Mouse (Mus musculus) lung, adult 2 months (tissue): ENCODE data around the gene Cnst.
"Not testable (repeated sequence)": the region's sequence is repeated elsewhere in the genome, so short reads cannot be mapped to it uniquely, and the experiment has no call there.

ENCODE experiments used
- CTCF ChIP-seq: fragments of 200-500 bp; IDR thresholded peaks from 2 replicates; pipeline ENCODE4 v1.5.1; 2011; ENCODE audit warnings: mild to moderate bottlenecking, low read length, control low read depth; ENCODE audit not compliant: insufficient read depth
- POLR2A ChIP-seq: fragments of 200-500 bp; IDR thresholded peaks from 2 replicates; pipeline ENCODE4 v1.6.1; 2011; ENCODE audit warnings: low read depth, mild to moderate bottlenecking, control low read depth, low read length, borderline replicate concordance; ENCODE audit errors: extremely low read depth

DNA sequence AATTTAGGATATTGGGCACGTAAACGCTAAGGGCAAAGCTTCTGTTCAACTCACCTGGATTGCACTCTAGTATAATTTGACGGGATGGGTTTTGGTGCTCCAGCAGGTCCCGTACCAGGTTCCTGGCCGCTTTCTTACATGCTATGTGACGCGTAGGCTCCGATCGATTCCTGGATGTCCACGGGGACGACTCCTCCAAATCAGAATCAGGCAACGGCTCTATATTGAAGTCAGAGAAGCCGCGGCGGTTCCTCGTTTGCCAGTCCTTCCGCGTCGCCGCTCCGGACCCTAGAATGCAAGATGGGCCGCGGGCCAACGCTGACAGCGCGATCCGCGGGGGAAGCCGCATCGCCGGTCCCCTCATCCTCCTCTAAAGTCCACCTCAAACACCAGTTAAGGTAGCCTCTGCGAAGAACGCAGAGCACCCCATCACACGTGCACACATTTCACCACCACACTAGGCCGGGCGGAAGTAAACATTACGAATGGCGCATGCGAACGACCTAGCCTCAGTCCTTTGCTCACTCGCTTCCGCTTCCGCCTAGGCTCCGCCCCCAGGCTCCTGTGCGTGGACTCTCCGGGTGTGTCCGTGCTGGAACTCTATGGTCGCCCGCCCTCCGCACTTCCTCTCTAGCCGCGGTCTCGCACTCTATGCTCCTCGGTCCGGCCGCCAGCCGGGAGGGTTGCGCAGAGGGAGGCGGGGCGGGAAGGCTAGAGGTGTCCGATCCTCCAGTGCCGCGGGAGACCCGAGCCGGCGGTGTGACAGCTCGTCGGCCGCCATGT, at the start of gene Cnst, which contains the start of gene Tfb2m:
- TF ChIP-seq CTCF, POLR2A: not testable (repeated sequence)
